Mouse (Mus musculus) 416B (cell line): Measurements from ENCODE around the gene 4930505A04Rik.
A peak's percentile ranks its signal among the peaks of the same experiment; 100 is the strongest.
"Not testable (repeated sequence)": the region's sequence is repeated elsewhere in the genome, so short reads cannot be mapped to it uniquely, and the experiment has no call there.

ENCODE experiments used
- DNase-seq: peaks from one replicate; pipeline ENCODE4 v3.0.0; 2011; ENCODE audit warnings: low read depth

The 4930505A04Rik gene

GRCm38 (mm10) chr11:30471751-30472593 is at the start of gene 4930505A04Rik:
Gene 4930505A04Rik (minus strand): TSS chr11:30471827.
- DNase-seq, result no peak

- DNase-seq, result no peak
Measured at GRCm38 (mm10) chr11:30517133-30517532, 45.5 kb upstream of the 4930505A04Rik start.

- DNase-seq, result no peak
Measured at GRCm38 (mm10) chr11:30508178-30508577, 36.6 kb upstream of the 4930505A04Rik start.

GRCm38 (mm10) chr11:30498738-30499355 is 27.2 kb upstream of the 4930505A04Rik start:
- DNase-seq, result no peak

- no peak for DNase-seq
Measured at GRCm38 (mm10) chr11:30497151-30497550, 25.5 kb upstream of the 4930505A04Rik start.

GRCm38 (mm10) chr11:30491515-30492260 is 20.1 kb upstream of the 4930505A04Rik start:
- no peak for DNase-seq

- no peak for DNase-seq
Measured at GRCm38 (mm10) chr11:30488183-30488582, 16.6 kb upstream of the 4930505A04Rik start.

GRCm38 (mm10) chr11:30483286-30483685 is 11.7 kb upstream of the 4930505A04Rik start:
- DNase-seq, result no peak

GRCm38 (mm10) chr11:30471187-30471586 is 440 bp downstream of the 4930505A04Rik start:
- DNase-seq, result no peak

- DNase-seq, result no peak
Measured at GRCm38 (mm10) chr11:30454331-30454730, 17.3 kb downstream of the 4930505A04Rik start.

GRCm38 (mm10) chr11:30448126-30448525 is 23.5 kb downstream of the 4930505A04Rik start:
- no peak for DNase-seq

- DNase-seq, result no peak
Measured at GRCm38 (mm10) chr11:30447561-30447960, 24.1 kb downstream of the 4930505A04Rik start.

GRCm38 (mm10) chr11:30444192-30444905 is 27.3 kb downstream of the 4930505A04Rik start:
- DNase-seq, result not testable (repeated sequence)

- DNase-seq, result no peak
Measured at GRCm38 (mm10) chr11:30443746-30444145, 27.9 kb downstream of the 4930505A04Rik start.

GRCm38 (mm10) chr11:30433256-30433950 is 38.2 kb downstream of the 4930505A04Rik start:
- no peak for DNase-seq

- no peak for DNase-seq
Measured at GRCm38 (mm10) chr11:30405581-30405980, 66.0 kb downstream of the 4930505A04Rik start.

GRCm38 (mm10) chr11:30404619-30405200 is 66.9 kb downstream of the 4930505A04Rik start:
- DNase-seq, result no peak

- no peak for DNase-seq
Measured at GRCm38 (mm10) chr11:30394351-30394750, 77.3 kb downstream of the 4930505A04Rik start.

- DNase-seq, result peak; percentile 8
Measured at GRCm38 (mm10) chr11:30383076-30383475, 88.6 kb downstream of the 4930505A04Rik start.
